Mouse (Mus musculus): ENCODE measurements at regions not wholly inside any gene's neighbourhood (a gene's known extent, or its start where the extent isn't known, plus 50 kb on each side); places are given as distances from the start of the nearest gene placed in this dataset.

DNA sequence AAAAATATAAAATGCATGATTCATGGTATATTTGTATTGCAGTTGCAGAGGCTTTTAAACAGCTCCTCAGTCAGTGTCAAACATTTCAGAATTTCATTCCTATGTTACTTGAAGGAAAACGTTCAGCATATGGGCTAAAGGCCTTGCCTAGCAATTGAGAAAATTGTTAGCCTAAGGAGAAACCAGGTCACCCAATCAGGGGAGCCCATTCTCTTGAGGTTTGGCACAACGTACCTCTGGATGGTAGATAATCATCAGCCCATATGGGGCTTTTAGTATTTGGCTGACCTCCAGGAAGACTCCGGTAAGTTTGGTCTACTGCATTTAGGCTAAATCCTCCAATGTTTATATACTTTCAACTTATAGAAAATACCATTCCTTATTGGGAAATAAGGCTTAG lies 168.7 kb upstream of the Pdcd1 start:
- DNase-seq (ENCODE audit: low spot score in 2 of 2) = no peak

DNA sequence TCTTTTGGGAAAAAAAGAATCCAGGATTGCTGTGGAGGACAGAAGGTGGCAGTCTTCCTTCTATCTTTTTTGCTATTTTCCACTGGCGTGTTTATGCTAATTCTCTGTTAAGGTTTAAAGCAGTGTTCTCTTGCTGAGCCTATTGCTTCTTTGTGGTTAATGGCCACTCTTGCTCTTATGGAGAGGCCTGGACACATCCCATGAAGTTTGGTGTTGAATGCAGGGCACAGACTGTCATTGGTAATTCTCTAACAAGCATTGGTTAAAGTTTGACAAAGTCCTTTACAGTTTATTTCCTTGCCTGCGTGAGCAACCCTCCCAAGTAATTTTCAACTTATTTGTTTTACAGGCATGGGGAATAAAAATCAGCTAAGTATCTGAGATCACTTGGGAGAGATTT lies 165.1 kb upstream of the Pdcd1 start:
- no peak for DNase-seq (ENCODE audit: low spot score in 2 of 2)

DNA sequence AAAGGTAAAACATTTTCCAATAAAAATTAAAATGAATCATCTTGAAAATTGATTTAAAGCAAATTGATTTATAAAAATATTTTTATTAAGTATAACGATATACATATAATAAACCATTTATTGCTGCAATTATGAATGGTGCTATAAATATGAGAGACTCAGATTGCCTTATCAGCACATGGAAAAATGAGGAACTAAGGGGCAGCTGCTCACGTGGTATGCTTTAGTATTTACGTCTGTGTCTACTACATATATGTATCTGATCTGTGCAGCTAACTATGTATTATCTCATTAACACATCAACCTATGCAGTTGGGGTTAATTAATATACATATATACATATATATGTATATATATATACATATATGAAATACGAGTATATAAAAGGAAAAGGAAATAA lies 156.6 kb upstream of the Pdcd1 start:
- DNase-seq (ENCODE audit: low spot score in 2 of 2) = no peak

DNA sequence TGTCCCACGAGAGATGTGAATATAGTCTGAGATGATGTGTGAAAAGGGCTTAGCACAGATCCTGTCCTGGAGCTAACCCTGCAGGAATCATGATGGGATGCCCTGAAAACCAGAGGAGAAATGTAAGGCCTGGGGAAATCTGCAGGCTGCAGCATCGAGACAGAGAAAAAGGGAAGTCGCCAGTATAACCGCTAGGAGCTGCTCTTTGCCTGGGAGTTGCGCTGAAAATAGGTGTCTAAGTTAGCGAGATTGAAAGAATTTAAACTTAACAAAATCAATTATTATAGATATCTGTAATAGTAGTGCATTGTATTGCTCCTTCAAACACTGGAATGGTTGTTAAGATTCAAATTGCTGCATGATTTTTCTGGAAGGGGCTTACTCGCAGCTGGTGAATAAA lies 155.5 kb upstream of the Pdcd1 start:
- no peak for DNase-seq (ENCODE audit: low spot score in 2 of 2)

DNA sequence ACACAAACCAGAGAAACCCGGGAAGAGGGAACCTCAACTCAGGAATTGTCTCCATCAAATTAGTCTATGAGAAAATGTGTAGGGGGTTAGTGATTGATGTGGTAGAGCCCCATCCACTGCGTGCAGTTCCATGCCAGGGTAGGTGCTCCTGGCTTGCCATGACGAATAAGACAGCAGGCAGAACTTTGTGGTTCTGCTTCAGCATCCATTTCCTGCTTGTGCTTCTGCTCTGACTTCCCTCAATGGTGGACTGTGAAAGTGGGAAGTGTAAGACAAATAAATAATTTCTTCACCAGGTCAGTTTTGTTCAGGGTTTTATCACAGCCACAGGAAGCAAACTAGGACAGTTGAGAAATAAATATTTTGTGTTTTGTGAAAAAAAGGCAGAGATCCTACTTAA lies 150.9 kb upstream of the Pdcd1 start:
- DNase-seq (ENCODE audit: low spot score in 2 of 2) = no peak

DNA sequence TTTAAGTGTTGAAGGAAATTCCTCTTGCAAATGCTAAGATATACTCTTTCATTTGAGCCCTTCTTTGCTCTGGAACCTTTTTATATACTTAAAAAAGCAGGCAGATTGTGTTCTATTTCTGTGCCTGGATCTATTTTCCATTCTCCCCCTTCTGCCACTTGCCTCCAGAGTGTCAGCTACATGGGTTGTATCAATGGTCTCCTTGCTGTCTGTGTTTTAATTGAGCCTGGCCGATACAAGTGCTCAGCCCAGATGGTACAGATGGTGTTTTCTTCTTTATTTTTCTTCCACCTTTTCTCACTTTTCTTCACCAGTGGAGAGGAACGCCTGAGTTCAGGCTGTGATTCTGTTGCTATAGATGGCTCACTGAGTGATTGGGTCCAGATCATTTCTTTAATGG lies 131.5 kb upstream of the Pdcd1 start:
- DNase-seq (ENCODE audit: low spot score in 2 of 2) = no peak

DNA sequence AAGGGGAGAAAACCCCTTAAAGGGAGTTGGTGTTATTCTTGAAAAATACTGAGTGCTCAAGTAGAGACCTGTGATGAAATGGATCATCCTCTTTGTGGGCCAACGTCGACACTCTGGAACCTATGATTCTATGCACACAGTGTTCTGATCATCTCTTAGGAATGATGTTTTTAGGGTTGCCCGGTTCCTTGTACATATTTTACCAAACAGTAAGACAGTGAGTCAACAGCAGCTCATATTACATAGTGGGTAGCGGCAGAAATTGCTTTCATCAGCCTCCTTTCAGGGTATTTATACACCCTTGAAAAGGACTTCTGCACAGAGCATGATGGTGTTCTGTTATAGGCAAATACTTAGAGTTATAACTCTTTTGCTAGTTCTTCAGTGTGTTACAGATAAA lies 97.6 kb upstream of the Pdcd1 start:
- DNase-seq (ENCODE audit: low spot score in 2 of 2) = no peak

DNA sequence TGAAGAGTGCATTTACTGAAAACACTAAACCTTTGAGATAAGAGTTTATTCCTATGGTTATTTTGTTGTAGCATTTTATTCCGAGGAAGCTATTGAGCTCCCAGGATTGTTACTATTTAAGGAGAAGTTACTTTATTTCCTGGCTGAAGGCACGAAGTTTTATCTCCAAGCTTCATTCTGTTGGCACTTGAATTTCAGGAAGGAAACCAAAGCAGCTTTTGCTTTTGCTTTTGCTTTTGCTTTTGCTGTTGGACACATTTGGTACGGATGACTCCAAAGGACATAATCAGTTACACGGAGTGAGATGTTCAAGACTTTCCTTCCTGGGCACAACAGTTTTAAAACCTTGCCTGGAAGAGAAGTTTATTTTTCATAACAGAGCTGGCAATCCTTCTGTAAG lies 94.7 kb upstream of the Pdcd1 start:
- no peak for DNase-seq (ENCODE audit: low spot score in 2 of 2)

DNA sequence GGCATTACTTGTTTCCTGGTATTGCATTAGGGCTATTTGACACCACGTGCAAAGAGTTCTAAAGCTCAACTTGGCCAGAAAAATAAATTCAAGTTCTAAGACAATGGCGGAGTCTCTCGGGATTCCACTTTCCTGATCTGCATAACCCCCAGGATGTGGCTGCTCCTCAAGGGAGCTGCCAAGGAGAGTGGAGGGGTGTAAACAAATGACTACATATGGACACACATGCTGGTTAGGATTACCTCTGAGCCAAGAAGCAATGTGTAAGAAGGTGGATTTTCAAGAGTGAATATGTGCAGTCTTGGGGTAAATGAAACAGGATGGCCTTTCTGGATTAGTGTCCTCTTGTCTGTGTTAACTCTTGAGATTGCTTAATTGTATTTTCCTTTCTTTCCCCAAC lies 88.2 kb upstream of the Pdcd1 start:
- DNase-seq (ENCODE audit: low spot score in 2 of 2) = no peak

DNA sequence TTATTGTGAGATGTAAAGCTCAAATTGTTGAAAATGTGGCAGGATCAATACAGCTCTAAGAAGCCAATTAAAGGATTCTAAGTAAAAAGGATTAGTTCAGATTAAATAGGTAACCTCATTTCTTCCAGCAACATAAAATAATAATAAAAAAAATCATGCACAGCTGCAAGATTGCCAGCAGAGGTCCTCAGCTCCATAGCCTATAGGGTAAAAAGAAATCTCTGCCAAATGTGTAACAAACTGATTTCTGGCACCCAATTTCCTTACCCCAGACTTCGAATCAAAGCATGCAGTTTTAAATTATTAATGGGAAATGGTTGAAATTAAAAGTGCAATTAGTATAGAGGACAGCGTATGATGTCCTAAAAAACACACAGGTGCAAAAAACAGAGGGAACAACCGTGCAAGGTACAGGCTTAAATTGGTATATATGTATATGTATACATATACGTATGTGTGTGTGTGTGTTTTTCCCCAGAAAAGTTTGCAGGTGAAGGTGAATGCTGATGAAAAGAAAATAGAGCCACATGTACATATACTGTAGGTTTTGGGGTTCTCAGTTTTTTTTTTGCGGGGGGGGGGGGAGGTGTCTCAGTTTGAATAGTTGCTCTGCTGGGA lies 87.2 kb upstream of the Pdcd1 start:
- no peak for DNase-seq (ENCODE audit: low spot score in 2 of 2)

DNA sequence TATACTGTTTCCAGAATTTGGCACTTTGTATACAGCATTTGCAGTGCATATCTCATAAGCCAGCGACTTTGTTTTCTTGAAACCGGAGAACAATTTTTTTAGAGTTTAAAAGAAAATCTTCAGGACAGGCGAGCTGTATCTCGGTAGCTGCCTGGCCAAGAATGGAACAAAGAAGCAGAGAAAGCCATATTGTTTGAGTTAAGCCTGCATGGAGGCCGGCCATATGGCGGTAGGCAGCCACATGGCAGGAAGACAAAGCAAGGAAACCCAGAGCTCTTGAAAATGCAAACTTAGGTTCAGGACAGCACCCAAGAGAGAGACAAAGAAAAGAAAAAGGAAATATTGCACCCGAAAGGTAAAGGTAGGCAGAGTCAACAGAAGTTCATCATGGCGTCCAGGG lies 84.4 kb upstream of the Pdcd1 start:
- no peak for DNase-seq (ENCODE audit: low spot score in 2 of 2)

Data from gastrocnemius, adult 8-10 months (tissue).